Mouse (Mus musculus): ENCODE data around the gene Camta1.

The Camta1 gene

GRCm38 (mm10) chr4:150973264-150973663 is 888.4 kb downstream of the Camta1 start:
- DNase-seq (ENCODE audit: low spot score) = no peak

- no peak for DNase-seq (ENCODE audit: low spot score)
Measured at GRCm38 (mm10) chr4:150968956-150969355, 892.7 kb downstream of the Camta1 start.

- peak; percentile 50 for DNase-seq (ENCODE audit: low spot score)
Measured at GRCm38 (mm10) chr4:150966556-150966955, 895.1 kb downstream of the Camta1 start.

- peak; percentile 27 for DNase-seq (ENCODE audit: low spot score)
Measured at GRCm38 (mm10) chr4:150965555-150965951, 896.1 kb downstream of the Camta1 start.

GRCm38 (mm10) chr4:150964635-150965554 is 896.8 kb downstream of the Camta1 start:
- peak; percentile 85 for DNase-seq (ENCODE audit: low spot score)

- DNase-seq (ENCODE audit: low spot score) = no peak
Measured at GRCm38 (mm10) chr4:150963711-150964110, 898.0 kb downstream of the Camta1 start.

GRCm38 (mm10) chr4:150962231-150962630 is 899.4 kb downstream of the Camta1 start:
- no peak for DNase-seq (ENCODE audit: low spot score)

GRCm38 (mm10) chr4:150958536-150958935 is 903.1 kb downstream of the Camta1 start:
- DNase-seq (ENCODE audit: low spot score) = no peak

GRCm38 (mm10) chr4:150957106-150957458 is 904.6 kb downstream of the Camta1 start:
- no peak for DNase-seq (ENCODE audit: low spot score)

- DNase-seq (ENCODE audit: low spot score) = no peak
Measured at GRCm38 (mm10) chr4:150956369-150957105, 905.1 kb downstream of the Camta1 start.

GRCm38 (mm10) chr4:150950972-150951371 is 910.7 kb downstream of the Camta1 start:
- no peak for DNase-seq (ENCODE audit: low spot score)

- DNase-seq (ENCODE audit: low spot score) = no peak
Measured at GRCm38 (mm10) chr4:150944707-150945106, 917.0 kb downstream of the Camta1 start.

- DNase-seq (ENCODE audit: low spot score) = peak; percentile 54
Measured at GRCm38 (mm10) chr4:150939991-150940651, 921.6 kb downstream of the Camta1 start.

- peak; percentile 46 for DNase-seq (ENCODE audit: low spot score)
Measured at GRCm38 (mm10) chr4:150938063-150938452, 923.6 kb downstream of the Camta1 start.

- peak; percentile 58 for DNase-seq (ENCODE audit: low spot score)
Measured at GRCm38 (mm10) chr4:150937293-150938062, 924.2 kb downstream of the Camta1 start.

GRCm38 (mm10) chr4:150933503-150933902 is 928.2 kb downstream of the Camta1 start:
- no peak for DNase-seq (ENCODE audit: low spot score)

GRCm38 (mm10) chr4:150927789-150928188 is 933.9 kb downstream of the Camta1 start:
- DNase-seq (ENCODE audit: low spot score) = peak; percentile 45

GRCm38 (mm10) chr4:150926924-150927705 is 934.6 kb downstream of the Camta1 start:
- peak; percentile 35 for DNase-seq (ENCODE audit: low spot score)

- DNase-seq (ENCODE audit: low spot score) = no peak
Measured at GRCm38 (mm10) chr4:150925923-150926322, 935.8 kb downstream of the Camta1 start.

- peak; percentile 39 for DNase-seq (ENCODE audit: low spot score)
Measured at GRCm38 (mm10) chr4:150924936-150925335, 936.7 kb downstream of the Camta1 start.

- peak; percentile 63 for DNase-seq (ENCODE audit: low spot score)
Measured at GRCm38 (mm10) chr4:150924308-150924707, 937.4 kb downstream of the Camta1 start.

Measured in T-cell, adult 2 months (primary cell).